Mouse (Mus musculus) kidney, postnatal 0 days (tissue): ENCODE measurements around the gene Slc22a14. TPM values are rescaled to one million over a fixed set of nuclear protein-coding genes. Genes with fewer than 3 reads are reported as not detected.
A peak's percentile ranks its signal among the peaks of the same experiment; 100 is the strongest.

Source experiments
- ATAC-seq: fragments of 200-750 bp; cut with Nextera tagmentation; replicated peaks from 2 replicates; pipeline ENCODE4 v1.8.0; 2017; ENCODE audit warnings: low read depth, moderate number of reproducible peaks, moderate TSS enrichment, moderate library complexity; ENCODE audit not compliant: low FRiP score
- DNase-seq: peaks from one replicate; pipeline ENCODE4 v3.0.0-alpha.2; 2016; ENCODE audit warnings: low spot score
- H3K27ac ChIP-seq: fragments of 300-500 bp; sonication (generic); 2 replicates; pipeline ENCODE4 v1.5.1; 2014; ENCODE audit warnings: mild to moderate bottlenecking
- H3K27me3 ChIP-seq: fragments of 300-500 bp; sonication (generic); 2 replicates; pipeline ENCODE4 v1.6.1; 2014; ENCODE audit warnings: low read length, mixed read lengths; ENCODE audit not compliant: insufficient read depth
- H3K36me3 ChIP-seq: fragments of 300-500 bp; sonication (generic); 2 replicates; pipeline ENCODE4 v1.6.1; 2014; ENCODE audit warnings: low read length, mixed read lengths; ENCODE audit not compliant: insufficient read depth
- H3K4me1 ChIP-seq: fragments of 300-500 bp; sonication (generic); replicated peaks from 2 replicates; pipeline ENCODE4 v1.6.1; 2014; ENCODE audit warnings: antibody characterized with exemption, low read length, mixed read lengths; ENCODE audit not compliant: insufficient read depth
- H3K4me2 ChIP-seq: fragments of 300-500 bp; sonication (generic); 2 replicates; pipeline ENCODE4 v1.6.1; 2014; ENCODE audit warnings: mild to moderate bottlenecking, low read length, moderate library complexity, mixed read lengths
- H3K4me3 ChIP-seq: fragments of 300-500 bp; sonication (generic); replicated peaks from 2 replicates; pipeline ENCODE4 v1.5.1; 2014; ENCODE audit warnings: low read depth, low read length
- H3K9ac ChIP-seq: fragments of 300-500 bp; sonication (generic); 2 replicates; pipeline ENCODE4 v1.6.1; 2014; ENCODE audit warnings: low read depth, low read length
- H3K9me3 ChIP-seq: fragments of 300-500 bp; sonication (generic); replicated peaks from 2 replicates; pipeline ENCODE4 v1.6.1; 2016; ENCODE audit warnings: low read length, inconsistent platforms, mixed read lengths
- CTCF ChIP-seq: IDR thresholded peaks from 2 replicates; pipeline ENCODE4 v1.5.1; 2016; ENCODE audit warnings: antibody characterized with exemption, low read depth, mild to moderate bottlenecking, moderate library complexity
- WGBS: fragments of 180-500 bp; shearing (Covaris S2); extraction: QIAGEN DNeasy Blood & Tissue Kit; methylation state at CpG from one replicate; pipeline ENCODE4 v1.1.7; 2014; 5-methylcytosine and 5-hydroxymethylcytosine counted together
- polyA plus RNA-seq: library from polyadenylated mRNA; unstranded; fragments of >200 nt; fragmentation: Nextera tagmentation; extraction: Ambion mirVana; gene quantifications from 2 replicates; pipeline ENCODE4 v1.2.1, GENCODE M21; 2015

The Slc22a14 gene
- polyA plus RNA-seq, 1 experiment from 2014 or later = 0.34 TPM

DNA sequence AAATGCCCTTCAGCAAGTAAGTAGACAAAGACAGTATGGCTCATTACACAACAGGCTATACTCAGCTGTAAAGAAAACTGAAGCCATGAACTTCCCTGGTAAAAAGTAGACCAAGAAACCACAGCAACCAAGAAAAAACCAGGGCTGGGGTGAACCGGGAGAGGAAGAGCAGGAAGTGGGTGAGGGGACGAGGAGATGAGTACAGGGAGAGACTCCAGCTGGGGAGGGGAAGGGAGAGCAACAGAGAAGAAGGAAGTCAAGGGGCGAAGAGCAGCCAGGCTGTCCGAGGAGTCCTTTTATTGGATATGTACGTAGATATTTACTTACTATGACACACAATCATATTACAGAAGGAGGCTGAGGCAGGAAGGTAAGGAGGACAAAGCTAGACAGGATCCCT lies 117.4 kb downstream of the Slc22a14 start:
- ATAC-seq (no peak), DNase-seq (no peak)
- no peak overlapping the region for H3K4me3 ChIP-seq
- no peaks in the 10 kb centered on the region for H3K9me3 ChIP-seq
- H3K27me3 ChIP-seq = no peaks in the 10 kb centered on the region
- WGBS = 81% methylated on average over 5 of the region's 5 CpGs
- no peaks in the 10 kb centered on the region for H3K4me1 ChIP-seq
- H3K9ac ChIP-seq = no peak overlapping the region
- peaks cover 19% of the 10 kb centered on the region; the same call in 1 of the 2 replicates for H3K36me3 ChIP-seq
- no peak overlapping the region for H3K4me2 ChIP-seq
- no peak for TF ChIP-seq CTCF
- H3K27ac ChIP-seq = no peak overlapping the region

- ATAC-seq = no peak
- no peak overlapping the region for H3K27ac ChIP-seq
- WGBS = 83% methylated on average over 5 of the region's 5 CpGs
- peak; percentile 2 for DNase-seq
- no peak overlapping the region for H3K9ac ChIP-seq
- H3K4me3 ChIP-seq = no peak overlapping the region
- H3K4me2 ChIP-seq = no peak overlapping the region
- H3K4me1 ChIP-seq = no peaks in the 10 kb centered on the region
- TF ChIP-seq CTCF = peak; percentile 28; the same call in 1 of the 2 replicates
- H3K9me3 ChIP-seq = no peaks in the 10 kb centered on the region
- H3K36me3 ChIP-seq = peaks cover 19% of the 10 kb centered on the region; the same call in 1 of the 2 replicates
- H3K27me3 ChIP-seq = no peaks in the 10 kb centered on the region
Measured at GRCm38 (mm10) chr9:119246826-119247225, 118.5 kb downstream of the Slc22a14 start.

- Histone ChIP-seq H3K36me3 (peaks cover 13% of the 10 kb centered on the region; the same call in 1 of the 2 replicates), H3K4me3 (no peak overlapping the region), H3K27ac (no peak overlapping the region), H3K9ac (no peak overlapping the region), H3K27me3 (no peaks in the 10 kb centered on the region), H3K9me3 (no peaks in the 10 kb centered on the region), H3K4me2 (no peak overlapping the region), H3K4me1 (no peaks in the 10 kb centered on the region)
- DNase-seq (no peak), ATAC-seq (no peak)
- 73% methylated on average over 3 of the region's 3 CpGs for WGBS
- no peak for TF ChIP-seq CTCF
Measured at GRCm38 (mm10) chr9:119243981-119244380, 121.4 kb downstream of the Slc22a14 start.

GRCm38 (mm10) chr9:119241169-119241865 lies 124.0 kb downstream of the Slc22a14 start:
- no peaks in the 10 kb centered on the region for H3K4me1 ChIP-seq
- no peak overlapping the region for H3K27ac ChIP-seq
- no peak overlapping the region for H3K9ac ChIP-seq
- no peak for DNase-seq
- WGBS = 69% methylated on average over 11 of the region's 11 CpGs
- H3K27me3 ChIP-seq = no peaks in the 10 kb centered on the region
- H3K36me3 ChIP-seq = peaks cover 9% of the 10 kb centered on the region; the same call in 1 of the 2 replicates
- no peak overlapping the region for H3K4me2 ChIP-seq
- no peak for ATAC-seq
- no peak overlapping the region for H3K4me3 ChIP-seq
- no peaks in the 10 kb centered on the region for H3K9me3 ChIP-seq
- no peak for TF ChIP-seq CTCF

- Histone ChIP-seq H3K9me3 (no peaks in the 10 kb centered on the region), H3K9ac (no peak overlapping the region), H3K4me2 (no peak overlapping the region), H3K4me3 (no peak overlapping the region), H3K36me3 (peaks cover 5% of the 10 kb centered on the region; the same call in 1 of the 2 replicates), H3K4me1 (no peaks in the 10 kb centered on the region), H3K27ac (no peak overlapping the region), H3K27me3 (no peaks in the 10 kb centered on the region)
- no peak for ATAC-seq
- DNase-seq = no peak
- TF ChIP-seq CTCF = no peak
- 82% methylated on average over 10 of the region's 10 CpGs for WGBS
Measured at GRCm38 (mm10) chr9:119240286-119240997, 124.9 kb downstream of the Slc22a14 start.

- Histone ChIP-seq H3K4me3 (no peak overlapping the region), H3K36me3 (no peaks in the 10 kb centered on the region), H3K9ac (no peak overlapping the region), H3K27me3 (no peaks in the 10 kb centered on the region), H3K4me1 (no peaks in the 10 kb centered on the region), H3K27ac (peak overlapping the region; percentile 25; the same call in 1 of the 2 replicates), H3K4me2 (no peak overlapping the region), H3K9me3 (no peaks in the 10 kb centered on the region)
- TF ChIP-seq CTCF = no peak
- DNase-seq (peak; percentile 22), ATAC-seq (peak; percentile 65)
- 81% methylated on average over 3 of the region's 3 CpGs for WGBS
Measured at GRCm38 (mm10) chr9:119239274-119239673, 126.1 kb downstream of the Slc22a14 start.
